Mouse (Mus musculus): ENCODE data around the gene Rpp30. TPM values are rescaled to one million over a fixed set of nuclear protein-coding genes. Genes with fewer than 3 reads are reported as not detected.
A peak's percentile ranks its signal among the peaks of the same experiment; 100 is the strongest.

The Rpp30 gene
- polyA plus RNA-seq (2012; ENCODE audit: insufficient read depth, insufficient read length, low replicate concordance, missing spikeins): not detected in 2 replicates

- peak; percentile 43; the same call in 1 of the 2 replicates for TF ChIP-seq POLR2A (IDR thresholded peaks at IDR 0.05; ENCODE audit: insufficient read depth, low read depth, low read length)
- no peak for TF ChIP-seq CTCF (IDR thresholded peaks at IDR 0.05; ENCODE audit: insufficient read depth, low read depth, low read length)
- 2% methylated on average over 34 of the region's 34 CpGs for WGBS
- H3K27ac ChIP-seq (ENCODE audit: insufficient read depth, low read depth, low read length): no peak within 1 kb of the TSS
- H3K4me3 ChIP-seq (ENCODE audit: insufficient read depth, low read depth, low read length): peak within 1 kb of the TSS; percentile 80
- H3K4me1 ChIP-seq (ENCODE audit: control insufficient read depth, insufficient read depth, low read length): no peaks in the 10 kb centered on the region
These were observed at the start of gene Rpp30 for GRCm38 (mm10) chr19:36083262-36084225. Gene Rpp30 (plus strand): TSS chr19:36083716.

GRCm38 (mm10) chr19:36046046-36046445 lies 37.5 kb upstream of the Rpp30 start:
- Histone ChIP-seq H3K4me1 (ENCODE audit: control insufficient read depth, insufficient read depth, low read length) (no peaks in the 10 kb centered on the region), H3K27ac (ENCODE audit: insufficient read depth, low read depth, low read length) (no peak overlapping the region), H3K4me3 (ENCODE audit: insufficient read depth, low read depth, low read length) (no peak overlapping the region)
- TF ChIP-seq POLR2A (IDR thresholded peaks at IDR 0.05; ENCODE audit: insufficient read depth, low read depth, low read length) (no peak), CTCF (IDR thresholded peaks at IDR 0.05; ENCODE audit: insufficient read depth, low read depth, low read length) (no peak)
- 75% methylated on average over 7 of the region's 7 CpGs for WGBS

- WGBS: 10% methylated on average over 49 of the region's 49 CpGs
- peak overlapping the region; percentile 73 for H3K4me3 ChIP-seq (ENCODE audit: insufficient read depth, low read depth, low read length)
- H3K27ac ChIP-seq (ENCODE audit: insufficient read depth, low read depth, low read length): 0 out of 2 replicates have a peak overlapping the region, but pooled peaks have one; percentile 21
- TF ChIP-seq CTCF (IDR thresholded peaks at IDR 0.05; ENCODE audit: insufficient read depth, low read depth, low read length) (no peak), POLR2A (IDR thresholded peaks at IDR 0.05; ENCODE audit: insufficient read depth, low read depth, low read length) (no peak)
- H3K4me1 ChIP-seq (ENCODE audit: control insufficient read depth, insufficient read depth, low read length): peaks cover 8% of the 10 kb centered on the region
These were observed 26.9 kb upstream of the Rpp30 start for GRCm38 (mm10) chr19:36056502-36057221.

GRCm38 (mm10) chr19:36057231-36057811 lies 26.2 kb upstream of the Rpp30 start, which contains the start of gene Htr7:
Gene Htr7 (minus strand): TSS chr19:36057507.
- Histone ChIP-seq H3K4me1 (ENCODE audit: control insufficient read depth, insufficient read depth, low read length) (peaks cover 8% of the 10 kb centered on the region), H3K4me3 (ENCODE audit: insufficient read depth, low read depth, low read length) (peak within 1 kb of the TSS; percentile 73), H3K27ac (ENCODE audit: insufficient read depth, low read depth, low read length) (0 out of 2 replicates have a peak within 1 kb of the TSS, but pooled peaks have one; percentile 21)
- WGBS: 4% methylated on average over 85 of the region's 86 CpGs
- TF ChIP-seq CTCF (IDR thresholded peaks at IDR 0.05; ENCODE audit: insufficient read depth, low read depth, low read length): peak; percentile 52; the same call in 1 of the 2 replicates
- no peak for TF ChIP-seq POLR2A (IDR thresholded peaks at IDR 0.05; ENCODE audit: insufficient read depth, low read depth, low read length)

- Histone ChIP-seq H3K27ac (ENCODE audit: insufficient read depth, low read depth, low read length) (no peak overlapping the region), H3K4me1 (ENCODE audit: control insufficient read depth, insufficient read depth, low read length) (no peaks in the 10 kb centered on the region), H3K4me3 (ENCODE audit: insufficient read depth, low read depth, low read length) (no peak overlapping the region)
- TF ChIP-seq POLR2A (IDR thresholded peaks at IDR 0.05; ENCODE audit: insufficient read depth, low read depth, low read length) (no peak), CTCF (IDR thresholded peaks at IDR 0.05; ENCODE audit: insufficient read depth, low read depth, low read length) (no peak)
- WGBS: 51% methylated on average over 2 of the region's 2 CpGs
These were observed 20.6 kb upstream of the Rpp30 start for GRCm38 (mm10) chr19:36062801-36063529.

- no peak overlapping the region for H3K27ac ChIP-seq (ENCODE audit: insufficient read depth, low read depth, low read length)
- no peaks in the 10 kb centered on the region for H3K4me1 ChIP-seq (ENCODE audit: control insufficient read depth, insufficient read depth, low read length)
- TF ChIP-seq POLR2A (IDR thresholded peaks at IDR 0.05; ENCODE audit: insufficient read depth, low read depth, low read length) (no peak), CTCF (IDR thresholded peaks at IDR 0.05; ENCODE audit: insufficient read depth, low read depth, low read length) (no peak)
- H3K4me3 ChIP-seq (ENCODE audit: insufficient read depth, low read depth, low read length): no peak overlapping the region
- 38% methylated on average over 7 of the region's 7 CpGs for WGBS
These were observed 782 bp upstream of the Rpp30 start for GRCm38 (mm10) chr19:36082606-36083261.

GRCm38 (mm10) chr19:36090781-36091180 lies 7.3 kb downstream of the Rpp30 start:
- TF ChIP-seq POLR2A (IDR thresholded peaks at IDR 0.05; ENCODE audit: insufficient read depth, low read depth, low read length) (no peak), CTCF (IDR thresholded peaks at IDR 0.05; ENCODE audit: insufficient read depth, low read depth, low read length) (no peak)
- WGBS: 36% methylated on average over 5 of the region's 5 CpGs
- no peak overlapping the region for H3K27ac ChIP-seq (ENCODE audit: insufficient read depth, low read depth, low read length)
- H3K4me3 ChIP-seq (ENCODE audit: insufficient read depth, low read depth, low read length): no peak overlapping the region
- H3K4me1 ChIP-seq (ENCODE audit: control insufficient read depth, insufficient read depth, low read length): no peaks in the 10 kb centered on the region

Data from olfactory bulb, adult 2 months (tissue).